Mouse (Mus musculus) small intestine, adult 2 months (tissue): ENCODE results near the gene Ucp3. TPM values are rescaled to one million over a fixed set of nuclear protein-coding genes. Genes with fewer than 3 reads are reported as not detected.

Experiments
- H3K27ac ChIP-seq: fragments of 200-500 bp; 2 replicates; pipeline ENCODE4 v1.5.1; 2012; ENCODE audit warnings: low read depth, low read length, control low read depth, inconsistent platforms; ENCODE audit not compliant: insufficient read depth
- H3K27me3 ChIP-seq: fragments of 200-500 bp; 2 replicates; pipeline ENCODE4 v1.6.1; 2012; ENCODE audit warnings: mild to moderate bottlenecking, moderate library complexity, low read length, inconsistent platforms; ENCODE audit not compliant: control insufficient read depth, insufficient read depth
- H3K36me3 ChIP-seq: fragments of 200-500 bp; 2 replicates; pipeline ENCODE4 v1.6.1; 2012; ENCODE audit warnings: mild to moderate bottlenecking, low read length, control low read depth, inconsistent platforms; ENCODE audit not compliant: control insufficient read depth, insufficient read depth
- H3K4me1 ChIP-seq: fragments of 200-500 bp; 2 replicates; pipeline ENCODE4 v1.6.1; 2012; ENCODE audit warnings: low read length, inconsistent platforms, mixed read lengths; ENCODE audit not compliant: control insufficient read depth, insufficient read depth, insufficient read length
- H3K4me3 ChIP-seq: fragments of 200-500 bp; 2 replicates; pipeline ENCODE4 v1.5.1; 2012; ENCODE audit warnings: low read depth, mild to moderate bottlenecking, control low read depth, inconsistent platforms, low read length, moderate library complexity
- CTCF ChIP-seq: fragments of 200-500 bp; IDR thresholded peaks from 2 replicates; pipeline ENCODE4 v1.5.1; 2012; ENCODE audit warnings: low read depth, mild to moderate bottlenecking, control low read depth, inconsistent platforms, low read length, moderate library complexity, mixed read lengths; ENCODE audit not compliant: insufficient replicate concordance, insufficient read length; ENCODE audit errors: extremely low read depth
- POLR2A ChIP-seq: fragments of 200-500 bp; IDR thresholded peaks from 2 replicates; pipeline ENCODE4 v1.6.1; 2012; ENCODE audit warnings: low read depth, mild to moderate bottlenecking, control low read depth, inconsistent platforms, low read length, moderate library complexity
- whole genome bisulfite sequencing: fragments of 180-500 bp; shearing (Covaris S2); methylation state at CpG from one replicate; pipeline ENCODE4 v1.1.7; 2018; 5-methylcytosine and 5-hydroxymethylcytosine counted together
- polyA plus RNA-seq: library from polyadenylated mRNA; depleted of rRNA; stranded (reverse); fragments of >200 nt; gene quantifications from 2 replicates; pipeline ENCODE4 v1.2.3, GENCODE M21; 2012

Ucp3 gene
- polyA plus RNA-seq, 1 experiment = 0.23 TPM

DNA sequence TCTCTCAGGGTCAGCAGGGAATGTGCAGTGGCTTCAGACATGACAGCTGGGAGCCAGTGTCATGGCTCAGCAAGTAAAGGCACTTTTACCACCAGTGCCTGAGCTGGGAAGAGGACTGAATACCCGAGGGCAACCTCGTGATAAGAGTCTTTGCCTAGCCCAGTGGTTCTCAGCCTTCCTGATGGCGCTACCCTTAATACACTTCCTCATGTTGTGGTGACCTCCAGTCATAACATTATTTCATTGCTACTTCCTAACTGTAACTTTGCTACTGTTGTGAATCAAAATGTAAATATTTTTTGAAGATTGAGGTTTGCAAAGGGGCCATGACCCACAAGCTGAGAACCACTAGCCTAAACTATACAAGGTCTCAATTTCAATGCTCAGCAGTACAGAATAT is 35.9 kb downstream of the Ucp3 start:
- no peaks in the 10 kb centered on the region for H3K27me3 ChIP-seq
- TF ChIP-seq POLR2A (no peak), CTCF (no peak)
- H3K4me3 ChIP-seq = no peak overlapping the region
- H3K4me1 ChIP-seq = peaks cover 3% of the 10 kb centered on the region; the same call in 1 of the 2 replicates
- 19% methylated on average over 3 of the region's 3 CpGs for WGBS
- no peak overlapping the region for H3K27ac ChIP-seq
- no peaks in the 10 kb centered on the region for H3K36me3 ChIP-seq

DNA sequence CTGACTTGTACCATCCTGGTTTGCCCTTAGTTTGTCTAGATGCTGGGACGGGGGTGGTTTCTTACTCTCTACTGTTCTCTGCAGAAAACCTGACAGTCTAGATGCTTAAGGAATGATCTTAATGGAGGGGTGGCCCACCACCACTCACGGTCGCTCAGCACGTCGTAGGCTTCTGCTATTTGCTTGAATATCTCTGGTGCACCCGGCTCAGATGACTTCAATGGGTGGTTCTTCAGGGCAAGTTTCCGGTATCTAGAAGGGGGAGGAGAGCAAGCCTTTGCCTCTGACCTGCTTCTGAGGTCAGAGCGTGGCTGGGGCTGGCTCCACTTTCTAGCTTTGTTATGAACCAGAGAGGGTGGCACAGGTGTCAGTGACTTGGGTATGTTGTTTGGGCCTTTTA is 38.8 kb downstream of the Ucp3 start:
- 76% methylated on average over 8 of the region's 8 CpGs for WGBS
- no peak overlapping the region for H3K4me3 ChIP-seq
- TF ChIP-seq POLR2A (no peak), CTCF (no peak)

DNA sequence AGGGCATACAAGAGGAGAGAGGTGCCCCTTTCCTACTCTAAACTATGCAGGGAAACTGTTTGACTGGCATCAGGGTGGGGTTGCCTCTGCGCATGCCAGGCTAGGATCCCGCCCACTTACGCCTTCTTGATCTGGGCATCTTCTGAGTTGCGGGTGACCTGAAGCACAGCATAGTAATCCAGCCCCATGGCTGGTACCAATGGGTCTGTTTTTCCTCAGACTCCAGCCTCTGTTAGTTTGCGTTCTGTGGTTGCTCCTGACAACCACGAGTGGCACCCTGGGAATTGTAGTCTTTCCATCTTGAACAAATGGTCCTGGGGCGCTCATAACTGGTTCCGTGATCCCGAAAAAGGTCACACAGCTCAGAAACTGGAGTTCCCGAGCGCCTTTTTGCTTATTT is 41.8 kb downstream of the Ucp3 start, which contains the start of gene Dnajb13:
Gene Dnajb13, minus strand, starts transcription at position 388 of the 400 bp plus-strand sequence.
- H3K27ac ChIP-seq = no peak within 1 kb of the TSS
- no peaks in the 10 kb centered on the region for H3K36me3 ChIP-seq
- WGBS = 70% methylated on average over 11 of the region's 11 CpGs
- no peaks in the 10 kb centered on the region for H3K4me1 ChIP-seq
- H3K4me3 ChIP-seq = no peak within 1 kb of the TSS
- TF ChIP-seq CTCF (no peak), POLR2A (no peak)
- H3K27me3 ChIP-seq = no peaks in the 10 kb centered on the region

More for the DNA sequence above, 38.8 kb downstream of the Ucp3 start:
- Histone ChIP-seq H3K36me3 (no peaks in the 10 kb centered on the region), H3K4me1 (no peaks in the 10 kb centered on the region), H3K27ac (no peak overlapping the region), H3K27me3 (no peaks in the 10 kb centered on the region)

DNA sequence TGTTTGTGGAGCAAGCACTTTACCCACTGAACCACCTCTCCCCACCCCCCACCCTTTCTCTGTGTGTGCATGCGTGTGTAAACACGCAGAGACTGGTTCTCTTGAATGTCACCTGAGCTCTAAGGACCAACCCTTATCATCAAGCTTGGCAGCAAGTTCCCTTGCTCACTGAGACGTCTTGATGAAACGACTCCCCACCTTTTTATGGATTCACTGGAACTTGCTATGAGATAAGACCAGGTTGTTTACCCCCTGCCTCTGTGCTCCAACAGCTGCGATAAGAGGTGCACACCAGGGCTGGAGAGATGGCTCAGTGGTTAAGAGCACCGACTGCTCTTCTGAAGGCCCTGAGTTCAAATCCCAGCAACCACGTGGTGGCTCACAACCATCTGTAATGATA is 47.4 kb downstream of the Ucp3 start:
- Histone ChIP-seq H3K27me3 (no peaks in the 10 kb centered on the region), H3K27ac (no peak overlapping the region), H3K4me3 (no peak overlapping the region), H3K36me3 (no peaks in the 10 kb centered on the region), H3K4me1 (no peaks in the 10 kb centered on the region)
- 21% methylated on average over 7 of the region's 7 CpGs for WGBS
- TF ChIP-seq CTCF (no peak), POLR2A (no peak)

DNA sequence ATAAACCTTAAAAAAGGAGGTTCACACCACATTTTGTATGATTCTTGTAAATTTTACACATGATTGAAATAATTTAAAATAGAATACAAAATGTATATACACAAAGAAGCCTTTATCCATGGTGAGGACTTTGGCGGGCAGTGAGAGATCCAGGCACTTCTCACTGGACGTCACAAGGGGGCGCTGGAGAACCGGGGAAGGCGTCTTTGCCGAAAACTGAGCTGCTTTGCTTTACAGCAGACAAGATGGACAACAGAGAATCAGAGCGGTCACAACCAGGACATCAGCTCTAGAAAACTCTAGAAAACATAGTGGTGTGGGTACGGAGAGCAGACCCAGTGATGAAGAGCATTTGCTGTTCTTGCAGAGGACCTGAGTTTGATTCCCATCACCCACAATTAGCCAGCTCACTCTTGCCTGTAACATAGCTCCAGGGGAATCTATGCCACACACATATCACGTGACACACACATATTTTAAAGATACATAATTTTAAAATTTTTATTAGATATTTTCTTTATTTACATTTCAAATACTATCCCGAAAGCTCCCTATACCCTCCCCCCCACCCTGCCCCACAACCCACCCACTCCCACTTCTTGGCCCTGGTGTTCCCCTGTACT is 48.0 kb downstream of the Ucp3 start:
- H3K27me3 ChIP-seq = no peaks in the 10 kb centered on the region
- no peaks in the 10 kb centered on the region for H3K36me3 ChIP-seq
- 20% methylated on average over 10 of the region's 10 CpGs for WGBS
- TF ChIP-seq POLR2A (no peak), CTCF (peak; percentile 99)
- H3K4me3 ChIP-seq = no peak overlapping the region
- H3K27ac ChIP-seq = no peak overlapping the region
- H3K4me1 ChIP-seq = no peaks in the 10 kb centered on the region

DNA sequence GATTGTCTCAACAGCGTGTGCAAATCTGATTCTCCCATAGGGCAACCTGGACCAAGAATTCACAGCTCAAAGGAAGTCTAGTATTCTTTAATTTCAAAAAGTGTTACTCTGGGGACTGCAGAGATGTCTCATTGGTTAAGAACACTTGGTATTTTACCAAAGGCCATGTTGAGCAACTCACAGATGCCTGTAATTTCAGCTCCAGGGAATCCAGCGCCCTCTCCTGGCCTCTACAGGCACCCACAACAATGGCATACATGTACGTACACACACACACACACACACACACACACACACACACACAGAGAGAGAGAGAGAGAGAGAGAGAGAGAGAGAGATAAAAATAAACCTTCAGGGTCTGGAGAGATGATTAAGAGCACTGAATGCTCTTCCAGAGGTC is 49.4 kb downstream of the Ucp3 start:
- Histone ChIP-seq H3K27me3 (no peaks in the 10 kb centered on the region), H3K36me3 (no peaks in the 10 kb centered on the region), H3K27ac (no peak overlapping the region; the same call in 1 of the 2 replicates), H3K4me3 (no peak overlapping the region), H3K4me1 (no peaks in the 10 kb centered on the region)
- 77% methylated on average over 3 of the region's 3 CpGs for WGBS
- TF ChIP-seq CTCF = no peak
- no peak for TF ChIP-seq POLR2A

DNA sequence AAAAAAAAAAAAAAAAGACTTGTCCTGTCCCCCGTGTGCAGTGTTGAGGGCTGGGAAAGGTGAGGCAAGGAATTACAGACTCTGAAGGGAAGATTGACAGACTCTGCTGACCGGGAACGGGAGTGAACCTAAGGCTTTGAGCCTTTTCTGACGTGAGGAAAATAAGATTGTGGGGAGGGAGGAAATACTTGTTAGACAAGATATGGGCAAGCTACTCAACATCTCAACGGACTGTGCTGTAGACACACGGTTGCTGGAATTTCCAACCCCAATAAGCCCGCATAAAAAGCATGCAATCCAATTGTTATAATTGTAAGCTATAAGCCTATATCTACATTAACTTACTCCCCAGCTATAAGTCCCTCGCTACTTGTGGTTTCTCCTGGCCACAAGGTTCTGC is 51.9 kb downstream of the Ucp3 start:
- H3K36me3 ChIP-seq = no peaks in the 10 kb centered on the region
- H3K4me3 ChIP-seq = no peak overlapping the region
- WGBS = 38% methylated on average over 8 of the region's 8 CpGs
- no peaks in the 10 kb centered on the region for H3K27me3 ChIP-seq
- H3K4me1 ChIP-seq = no peaks in the 10 kb centered on the region
- TF ChIP-seq POLR2A (no peak), CTCF (no peak)
- no peak overlapping the region for H3K27ac ChIP-seq

DNA sequence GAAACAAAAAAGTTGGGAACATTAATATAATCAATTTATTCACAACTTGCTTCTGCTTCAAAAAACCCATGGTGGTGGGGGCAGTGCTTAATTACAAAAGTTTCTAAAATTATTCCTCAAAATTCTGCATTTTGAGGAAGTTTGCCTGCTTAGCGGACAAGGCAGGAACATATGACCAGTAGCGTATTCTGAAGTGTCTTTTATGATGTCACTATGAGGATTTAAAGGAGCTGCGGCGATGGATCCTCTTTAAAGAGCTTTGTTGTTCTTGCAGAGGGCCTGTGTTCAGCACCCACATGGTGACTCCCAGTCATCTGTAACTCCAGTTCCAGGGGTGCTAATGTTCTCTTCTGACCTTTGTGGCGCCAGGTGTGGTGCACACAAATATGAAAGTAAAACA is 58.0 kb downstream of the Ucp3 start:
- H3K27ac ChIP-seq = no peak overlapping the region
- no peak overlapping the region for H3K4me3 ChIP-seq
- H3K4me1 ChIP-seq = no peaks in the 10 kb centered on the region
- WGBS = 75% methylated on average over 5 of the region's 5 CpGs
- H3K36me3 ChIP-seq = no peaks in the 10 kb centered on the region
- no peak for TF ChIP-seq POLR2A
- no peak for TF ChIP-seq CTCF
- H3K27me3 ChIP-seq = no peaks in the 10 kb centered on the region
